Mouse (Mus musculus): ENCODE results near the gene Ccnb1. TPM values are rescaled to one million over a fixed set of nuclear protein-coding genes. Genes with fewer than 3 reads are reported as not detected.

Gene Ccnb1
- total and polyA plus RNA-seq, 3 experiments, result 139 to 682 (median 229) TPM

GRCm38 (mm10) chr13:100752529-100752928 is 33.8 kb downstream of the Ccnb1 start (continued):
- TF ChIP-seq GATA1 (IDR thresholded peaks at IDR 0.05; ENCODE audit: low read depth, low read length) (peak; percentile 90), TBP (IDR thresholded peaks at IDR 0.05; ENCODE audit: low read depth, low read length) (no peak; the same call in 1 of the 2 replicates), ZC3H11A (IDR thresholded peaks at IDR 0.05; ENCODE audit: low read depth, low read length) (no peak), RAD21 (IDR thresholded peaks at IDR 0.05; ENCODE audit: low read depth, low read length) (no peak), POLR2A (IDR thresholded peaks at IDR 0.05; ENCODE audit: control insufficient read depth in 1 of 2, insufficient read depth in 1 of 2, low read depth in 1 of 2, low read length in 2 of 2, poor library complexity in 1 of 2) (no peak)

DNA sequence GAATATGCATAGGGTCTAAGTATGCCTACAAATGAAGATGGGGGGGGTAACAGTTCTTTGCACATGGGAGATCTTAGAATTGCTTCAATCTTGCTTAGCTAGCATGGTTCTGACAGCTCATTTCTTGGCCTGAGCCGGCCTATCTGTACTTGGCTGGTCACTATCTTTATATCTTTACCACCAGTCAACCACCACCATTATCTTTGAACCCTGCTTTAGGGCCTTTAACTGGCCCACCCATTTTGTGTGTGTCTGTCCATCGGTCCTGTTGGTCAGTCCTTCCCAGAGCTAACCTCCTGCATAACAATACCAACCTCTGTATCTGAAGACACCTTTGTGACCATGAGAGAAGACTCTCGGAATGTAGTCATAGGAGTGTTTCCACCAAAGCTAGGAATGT is 35.0 kb downstream of the Ccnb1 start:
- no peaks in the 10 kb centered on the region for H3K27me3 ChIP-seq (ENCODE audit: control insufficient read depth in 1 of 2, insufficient read depth in 2 of 2, low read length in 2 of 2)
- no peak overlapping the region for H3K4me3 ChIP-seq (ENCODE audit: control insufficient read depth in 1 of 2, insufficient read depth in 1 of 2, low read depth in 2 of 2, low read length in 2 of 2)
- no peak for DNase-seq (ENCODE audit: low read depth, low spot score)
- H3K36me3 ChIP-seq (ENCODE audit: control insufficient read depth in 1 of 2, insufficient read depth in 2 of 2, low read length in 2 of 2), result peaks cover 0 to 38% of the 10 kb centered on the region in 2 experiments; a peak in 2 of 4 replicates
- peaks cover 24 to 36% of the 10 kb centered on the region in 2 experiments for H3K4me1 ChIP-seq (ENCODE audit: control insufficient read depth in 1 of 2, insufficient read depth in 2 of 2, low read length in 2 of 2)
- peak overlapping the region; percentile 73 for H3K27ac ChIP-seq (ENCODE audit: control insufficient read depth, low read depth, low read length)
- H3K9ac ChIP-seq (ENCODE audit: control insufficient read depth, low read depth, low read length, poor library complexity, severe bottlenecking), result no peak overlapping the region
- H3K79me2 ChIP-seq (ENCODE audit: control insufficient read depth, insufficient read depth, low read length, poor library complexity), result no peaks in the 10 kb centered on the region
- no peaks in the 10 kb centered on the region for H3K9me3 ChIP-seq (replicated peaks; ENCODE audit: insufficient read depth, low read length)
- TF ChIP-seq HCFC1 (IDR thresholded peaks at IDR 0.05; ENCODE audit: low read depth, low read length), result no peak
- TF ChIP-seq MXI1 (IDR thresholded peaks at IDR 0.05; ENCODE audit: low read depth, low read length), result 0 out of 2 replicates have a peak, but pooled peaks have one; percentile 22
- TF ChIP-seq SIN3A (IDR thresholded peaks at IDR 0.05; ENCODE audit: low read length), result no peak
- TF ChIP-seq USF1 (IDR thresholded peaks at IDR 0.05; ENCODE audit: low read depth, low read length), result no peak
- TF ChIP-seq POLR2A (IDR thresholded peaks at IDR 0.05; ENCODE audit: control insufficient read depth in 1 of 2, insufficient read depth in 1 of 2, low read depth in 1 of 2, low read length in 2 of 2, poor library complexity in 1 of 2), result no peak
- TF ChIP-seq CHD2 (IDR thresholded peaks at IDR 0.05; ENCODE audit: low read length), result no peak
- peak in 1 of 2 experiments; percentile 59; a peak in 2 of 4 replicates for TF ChIP-seq EP300 (IDR thresholded peaks at IDR 0.05; ENCODE audit: low read depth in 1 of 2, low read length in 2 of 2)
- TF ChIP-seq TBP (IDR thresholded peaks at IDR 0.05; ENCODE audit: low read depth, low read length), result no peak
- no peak for TF ChIP-seq ELF1 (IDR thresholded peaks at IDR 0.05; ENCODE audit: low read depth, low read length)
- no peak for TF ChIP-seq JUND (IDR thresholded peaks at IDR 0.05; ENCODE audit: low read depth, low read length)
- TF ChIP-seq UBTF (IDR thresholded peaks at IDR 0.05; ENCODE audit: borderline replicate concordance, insufficient read depth, low read depth, low read length), result no peak
- no peak for TF ChIP-seq MYC (IDR thresholded peaks at IDR 0.05; ENCODE audit: low read depth, low read length)
- TF ChIP-seq SMC3 (IDR thresholded peaks at IDR 0.05; ENCODE audit: low read depth, low read length), result no peak
- no peak for TF ChIP-seq ZMIZ1 (IDR thresholded peaks at IDR 0.05; ENCODE audit: low read depth, low read length)
- TF ChIP-seq GABPA (IDR thresholded peaks at IDR 0.05; ENCODE audit: low read depth, low read length), result no peak
- TF ChIP-seq ETS1 (IDR thresholded peaks at IDR 0.05; ENCODE audit: low read depth, low read length), result 0 out of 2 replicates have a peak, but pooled peaks have one; percentile 24
- no peak for TF ChIP-seq NELFE (IDR thresholded peaks at IDR 0.05; ENCODE audit: low read depth, low read length)
- 0 out of 2 replicates have a peak, but pooled peaks have one; percentile 38 for TF ChIP-seq TCF12 (IDR thresholded peaks at IDR 0.05; ENCODE audit: low read depth, low read length)
- TF ChIP-seq BHLHE40 (IDR thresholded peaks at IDR 0.05; ENCODE audit: borderline replicate concordance, low read depth, low read length), result no peak
- TF ChIP-seq USF2 (IDR thresholded peaks at IDR 0.05; ENCODE audit: borderline replicate concordance in 1 of 2, insufficient read depth in 1 of 2, low read depth in 1 of 2, low read length in 2 of 2), result no peak
- no peak for TF ChIP-seq RAD21 (IDR thresholded peaks at IDR 0.05; ENCODE audit: low read depth, low read length)
- no peak for TF ChIP-seq ZNF384 (IDR thresholded peaks at IDR 0.05; ENCODE audit: low read depth, low read length)
- TF ChIP-seq RCOR1 (IDR thresholded peaks at IDR 0.05; ENCODE audit: low read depth, low read length), result 0 out of 2 replicates have a peak, but pooled peaks have one; percentile 30
- TF ChIP-seq CHD1 (IDR thresholded peaks at IDR 0.05; ENCODE audit: low read depth, low read length), result no peak
- no peak for TF ChIP-seq MAFK (IDR thresholded peaks at IDR 0.05; ENCODE audit: borderline replicate concordance, low read depth, low read length)
- no peak for TF ChIP-seq E2F4 (IDR thresholded peaks at IDR 0.05; ENCODE audit: borderline replicate concordance, low read depth, low read length)
- TF ChIP-seq ZKSCAN1 (IDR thresholded peaks at IDR 0.05; ENCODE audit: low read depth, low read length), result no peak
- no peak for TF ChIP-seq MEF2A (IDR thresholded peaks at IDR 0.05; ENCODE audit: extremely low read depth, insufficient replicate concordance, low read depth, low read length, poor library complexity, severe bottlenecking)
- TF ChIP-seq GATA1 (IDR thresholded peaks at IDR 0.05; ENCODE audit: low read depth, low read length), result peak; percentile 70
- no peak for TF ChIP-seq ZC3H11A (IDR thresholded peaks at IDR 0.05; ENCODE audit: low read depth, low read length)
- TF ChIP-seq MAX (IDR thresholded peaks at IDR 0.05; ENCODE audit: low read length), result no peak
- TF ChIP-seq POLR2AphosphoS5 (IDR thresholded peaks at IDR 0.05; ENCODE audit: borderline replicate concordance, low read depth, low read length), result no peak
- peak; percentile 33; the same call in 1 of the 2 replicates for TF ChIP-seq TAL1 (IDR thresholded peaks at IDR 0.05; ENCODE audit: low read length)
- no peak for TF ChIP-seq POLR2AphosphoS2 (IDR thresholded peaks at IDR 0.05; ENCODE audit: low read length)
